Mouse (Mus musculus) frontal cortex, postnatal 36 days (tissue): ENCODE measurements around the gene Zfp341.

Source experiments
- DNase-seq, 2 experiments: peaks; one replicate each; pipeline ENCODE4 v3.0.0; 2022; ENCODE audit warnings: low spot score in 2 of 2

Gene Zfp341

GRCm38 (mm10) chr2:154613118-154614115, at the start of gene Zfp341, which contains the start of gene 4930519P11Rik:
TSS of gene Zfp341 (plus strand) at chr2:154613297.
TSS of gene 4930519P11Rik (minus strand) at chr2:154613437.
- DNase-seq, result peak; percentile 84 to 90

GRCm38 (mm10) chr2:154563612-154564170, 49.4 kb upstream of the Zfp341 start:
- DNase-seq, result no peak

- DNase-seq, result peak in 1 of 2 experiments; percentile 56
Measured at GRCm38 (mm10) chr2:154565562-154565961, 47.5 kb upstream of the Zfp341 start.

GRCm38 (mm10) chr2:154566641-154567040, 46.5 kb upstream of the Zfp341 start:
- no peak for DNase-seq

- no peak for DNase-seq
Measured at GRCm38 (mm10) chr2:154567766-154568165, 45.3 kb upstream of the Zfp341 start.

GRCm38 (mm10) chr2:154568329-154569070, 44.6 kb upstream of the Zfp341 start:
- no peak for DNase-seq

GRCm38 (mm10) chr2:154569071-154569748, 43.9 kb upstream of the Zfp341 start:
- peak; percentile 66 for DNase-seq

- peak; percentile 90 to 95 for DNase-seq
Measured at GRCm38 (mm10) chr2:154569836-154570286, 43.2 kb upstream of the Zfp341 start, which contains the start of gene E2f1. TSS of gene E2f1 (minus strand) at chr2:154569892.

GRCm38 (mm10) chr2:154570666-154571065, 42.4 kb upstream of the Zfp341 start:
- DNase-seq, result no peak

GRCm38 (mm10) chr2:154571266-154571665, 41.8 kb upstream of the Zfp341 start:
- DNase-seq, result no peak

GRCm38 (mm10) chr2:154571976-154572375, 41.1 kb upstream of the Zfp341 start:
- DNase-seq, result no peak

GRCm38 (mm10) chr2:154572996-154573395, 40.1 kb upstream of the Zfp341 start:
- DNase-seq, result no peak

- no peak for DNase-seq
Measured at GRCm38 (mm10) chr2:154574271-154574670, 38.8 kb upstream of the Zfp341 start.

- DNase-seq, result no peak
Measured at GRCm38 (mm10) chr2:154576876-154577743, 36.0 kb upstream of the Zfp341 start.

- no peak for DNase-seq
Measured at GRCm38 (mm10) chr2:154577744-154578067, 35.4 kb upstream of the Zfp341 start.

- DNase-seq, result no peak
Measured at GRCm38 (mm10) chr2:154580586-154580985, 32.5 kb upstream of the Zfp341 start.

- DNase-seq, result no peak
Measured at GRCm38 (mm10) chr2:154581421-154581820, 31.7 kb upstream of the Zfp341 start.

GRCm38 (mm10) chr2:154583906-154584872, 28.9 kb upstream of the Zfp341 start:
- DNase-seq, result peak; percentile 91 to 96

- no peak for DNase-seq
Measured at GRCm38 (mm10) chr2:154584931-154585601, 28.0 kb upstream of the Zfp341 start.
